Mouse (Mus musculus): Measurements from ENCODE around the gene Tmem198.

Tmem198 gene

GRCm38 (mm10) chr1:75519576-75519975, 40.2 kb downstream of the Tmem198 start:
- no peak for DNase-seq (ENCODE audit: low read depth)

- peak; percentile 99 for DNase-seq (ENCODE audit: low read depth)
Measured at GRCm38 (mm10) chr1:75521321-75522031, 42.1 kb downstream of the Tmem198 start, which contains the start of gene Stk11ip. Gene Stk11ip (plus strand): TSS chr1:75521529.

- DNase-seq (ENCODE audit: low read depth): no peak
Measured at GRCm38 (mm10) chr1:75524679-75525078, 45.3 kb downstream of the Tmem198 start.

GRCm38 (mm10) chr1:75530546-75530945, 51.2 kb downstream of the Tmem198 start:
- peak; percentile 47 for DNase-seq (ENCODE audit: low read depth)

GRCm38 (mm10) chr1:75532280-75533172, 53.2 kb downstream of the Tmem198 start:
- DNase-seq (ENCODE audit: low read depth): no peak

GRCm38 (mm10) chr1:75533325-75534252, 54.3 kb downstream of the Tmem198 start:
- no peak for DNase-seq (ENCODE audit: low read depth)

Measured in NIH3T3 (cell line).